Mouse (Mus musculus) monocyte, adult 5-6 weeks (primary cell): ENCODE results near the gene Nod1. TPM values are rescaled to one million over a fixed set of nuclear protein-coding genes. Genes with fewer than 3 reads are reported as not detected.

Experiments used
- ATAC-seq: fragments of 153-309, 156-312 bp; replicated peaks from 2 replicates; pipeline ENCODE4 v1.8.0; 2017; ENCODE audit warnings: mild to moderate bottlenecking; ENCODE audit not compliant: low TSS enrichment, insufficient number of reproducible peaks, severe bottlenecking, poor library complexity, low FRiP score
- total RNA-seq: library from RNA; stranded (forward); fragments of 200-1000, 200-491, 200-594 nt; gene quantifications from 3 replicates; pipeline ENCODE4 v1.2.3, GENCODE M21; 2017

The Nod1 gene
- total RNA-seq: 63.0 to 110 TPM (median 64.7 TPM) in 3 replicates

DNA sequence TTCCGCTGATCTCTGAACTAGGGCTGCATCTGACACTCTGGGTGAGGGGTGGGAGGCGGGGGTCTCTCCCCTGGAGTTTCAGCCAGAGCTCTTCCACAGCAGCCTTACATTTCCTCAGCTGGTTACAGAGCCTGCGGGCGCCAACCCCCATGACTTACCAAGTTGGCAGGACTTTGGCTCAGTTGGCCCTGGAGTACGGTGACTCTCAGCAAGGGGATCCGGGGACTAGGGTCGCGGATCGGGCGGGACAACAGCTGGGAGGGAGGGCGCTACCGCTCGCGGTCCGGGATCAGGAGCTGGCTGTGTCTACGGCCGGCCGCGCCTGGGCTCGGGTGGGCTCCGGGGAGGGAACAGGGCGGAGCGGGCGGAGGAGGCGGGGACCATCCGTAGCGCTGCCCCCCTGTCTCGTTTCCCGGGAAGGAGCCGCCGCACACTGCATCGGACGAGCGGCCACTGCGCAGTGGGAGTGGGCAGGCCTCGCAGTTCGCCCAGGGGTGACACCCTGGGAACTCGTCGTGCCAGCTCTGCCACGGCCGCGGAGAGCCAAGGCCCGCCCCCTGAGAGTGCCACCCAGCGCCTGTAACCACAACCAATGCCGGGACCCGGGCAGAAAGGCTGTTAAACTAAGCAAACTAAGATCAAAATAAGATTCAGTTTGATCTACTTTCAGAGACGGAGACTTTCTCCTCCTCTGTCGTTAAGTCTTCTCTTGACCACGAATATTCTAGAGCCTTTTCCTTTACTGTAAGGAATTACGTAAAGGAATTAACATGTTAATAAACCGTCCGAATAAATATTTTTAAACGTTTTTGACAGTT, at the start of gene Nod1:
TSS of gene Nod1 (minus strand) at position 502 of the 818 bp plus-strand sequence.
- peak; percentile 80 for ATAC-seq

DNA sequence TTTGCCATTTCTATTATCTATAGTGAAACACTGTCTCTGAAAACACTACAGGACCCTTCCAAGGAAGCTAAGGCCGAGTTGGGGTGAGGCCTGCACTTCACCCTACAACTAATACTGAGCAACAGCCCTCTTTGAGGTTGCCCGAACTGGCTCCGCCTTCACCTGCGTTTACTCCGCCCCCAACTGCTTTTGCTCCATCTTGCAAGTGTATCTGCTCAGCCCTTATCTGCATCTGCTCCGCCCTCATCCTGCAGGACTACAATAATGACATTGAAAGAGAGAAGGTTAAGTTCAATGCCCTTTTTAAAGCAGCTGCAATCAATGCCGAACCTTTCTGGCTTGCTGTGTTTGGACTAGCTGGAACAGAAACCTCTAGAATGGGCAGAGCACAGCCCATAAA, 49.4 kb upstream of the Nod1 start:
- ATAC-seq: no peak

DNA sequence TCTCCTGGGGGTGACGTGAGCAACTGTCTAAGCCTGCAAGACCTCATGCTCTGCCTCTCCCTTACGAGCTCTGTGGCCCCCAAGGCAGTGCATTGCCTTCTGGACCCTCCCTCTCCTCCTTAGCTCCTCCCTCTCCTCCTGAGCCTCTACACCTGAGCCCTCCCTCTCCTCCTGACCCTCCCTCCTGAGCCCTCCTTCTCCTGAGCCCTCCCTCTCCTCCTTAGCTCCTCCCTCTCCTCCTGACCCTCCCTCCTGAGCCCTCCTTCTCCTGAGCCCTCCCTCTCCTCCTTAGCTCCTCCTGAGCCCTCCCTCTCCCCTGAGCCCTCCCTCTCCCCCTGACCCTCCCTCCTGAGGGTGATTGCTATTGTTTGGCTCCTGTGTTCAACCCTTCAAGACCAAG, 46.0 kb upstream of the Nod1 start:
- no peak for ATAC-seq

DNA sequence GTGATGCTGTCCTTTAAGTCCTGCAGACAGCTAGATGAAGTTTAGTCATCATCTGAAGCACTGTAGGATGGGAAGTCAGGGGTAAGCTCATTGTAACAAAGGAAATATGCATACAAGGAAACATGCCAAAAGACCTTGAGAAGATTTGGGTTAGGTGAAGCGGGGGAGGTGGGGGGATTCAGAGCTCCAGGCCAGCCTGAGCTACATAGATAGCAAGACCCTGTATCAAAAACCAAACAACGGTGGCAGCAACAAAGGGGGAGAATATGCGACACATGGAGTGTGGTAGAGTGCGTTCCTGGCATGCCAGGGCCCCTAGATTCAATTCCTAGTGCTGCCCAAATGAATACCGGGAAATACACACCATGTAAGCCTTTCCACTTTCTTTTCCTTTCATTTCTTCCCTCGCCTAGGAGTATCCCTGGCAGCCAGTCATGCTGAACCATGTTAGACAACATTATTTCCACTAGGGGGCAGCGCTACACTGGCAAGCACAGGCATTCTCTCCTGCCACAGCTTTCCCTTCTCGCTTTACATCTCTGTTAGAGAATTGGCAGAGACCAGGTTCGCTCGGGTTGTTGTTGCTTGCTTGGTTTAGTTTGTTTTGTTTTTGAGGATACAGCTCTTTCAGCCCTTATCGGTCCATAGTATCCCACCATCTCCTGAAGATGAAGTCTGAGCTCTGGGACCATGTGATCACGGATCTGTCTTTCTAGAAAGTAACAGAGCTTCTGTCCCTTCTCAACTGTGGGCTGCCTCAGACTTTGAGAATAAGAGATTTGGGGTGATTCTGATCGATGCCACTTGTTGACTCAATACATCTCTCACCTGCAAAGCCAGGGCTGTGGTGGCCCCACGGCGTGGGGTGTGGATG, 44.5 kb upstream of the Nod1 start:
- ATAC-seq: peak; percentile 60; the same call in 1 of the 2 replicates

DNA sequence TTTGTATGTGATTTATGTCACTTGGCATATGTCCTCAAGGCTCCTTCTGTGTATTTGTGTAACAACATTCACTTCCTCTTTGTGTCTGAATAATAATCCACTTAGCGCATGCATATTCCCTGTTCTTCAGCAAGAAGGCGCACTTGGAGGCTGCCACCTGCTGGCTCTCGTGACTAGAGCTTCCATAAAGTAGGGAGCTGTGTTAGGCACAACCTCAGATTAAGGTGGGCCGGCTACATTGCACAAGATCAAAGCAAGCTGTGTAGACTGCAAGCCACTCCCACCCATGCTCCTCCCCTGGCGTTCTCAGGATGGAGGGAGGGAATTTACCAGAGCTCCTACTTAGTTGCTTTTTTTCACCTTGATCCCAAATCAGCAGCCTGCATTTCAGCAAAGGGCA, 43.8 kb upstream of the Nod1 start:
- peak; percentile 65 for ATAC-seq

DNA sequence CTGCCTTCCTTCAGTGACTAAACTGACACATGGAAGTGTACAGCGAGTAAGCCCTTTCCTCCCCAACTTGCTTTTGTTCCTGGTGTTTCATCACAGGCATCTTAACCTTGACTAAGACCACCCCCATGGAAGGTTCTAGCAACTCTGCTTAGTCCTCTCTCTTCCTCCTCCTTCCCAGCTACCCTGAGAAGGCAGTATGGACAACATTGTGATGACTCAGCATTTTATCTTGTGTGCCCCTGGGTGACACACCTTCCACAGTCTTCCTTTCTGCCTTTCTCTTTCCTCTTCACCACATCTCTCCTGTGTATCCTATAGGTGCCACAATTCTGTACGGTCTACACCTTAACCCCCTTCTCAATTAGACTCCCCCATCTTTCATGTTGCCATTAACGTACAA, 41.8 kb upstream of the Nod1 start:
- ATAC-seq: no peak

DNA sequence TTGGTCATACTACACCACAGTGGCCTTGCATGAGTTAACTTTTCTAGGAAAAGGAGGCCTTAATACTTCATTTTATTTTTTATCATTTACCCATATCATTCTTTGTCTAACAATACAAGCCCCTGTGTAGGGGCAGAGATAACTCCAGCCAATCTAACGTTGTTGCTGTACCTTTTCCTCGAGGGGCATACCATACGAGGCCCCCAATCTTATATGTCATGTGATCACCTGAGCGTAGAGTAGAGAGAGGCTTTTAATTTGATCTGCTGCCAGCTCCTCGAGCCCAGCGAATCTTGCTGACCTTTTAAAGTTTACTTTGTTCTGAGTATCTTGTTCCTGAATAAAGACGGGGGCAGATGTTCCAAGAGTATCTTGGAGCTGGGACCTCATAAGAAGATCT, 40.1 kb upstream of the Nod1 start:
- ATAC-seq: no peak

DNA sequence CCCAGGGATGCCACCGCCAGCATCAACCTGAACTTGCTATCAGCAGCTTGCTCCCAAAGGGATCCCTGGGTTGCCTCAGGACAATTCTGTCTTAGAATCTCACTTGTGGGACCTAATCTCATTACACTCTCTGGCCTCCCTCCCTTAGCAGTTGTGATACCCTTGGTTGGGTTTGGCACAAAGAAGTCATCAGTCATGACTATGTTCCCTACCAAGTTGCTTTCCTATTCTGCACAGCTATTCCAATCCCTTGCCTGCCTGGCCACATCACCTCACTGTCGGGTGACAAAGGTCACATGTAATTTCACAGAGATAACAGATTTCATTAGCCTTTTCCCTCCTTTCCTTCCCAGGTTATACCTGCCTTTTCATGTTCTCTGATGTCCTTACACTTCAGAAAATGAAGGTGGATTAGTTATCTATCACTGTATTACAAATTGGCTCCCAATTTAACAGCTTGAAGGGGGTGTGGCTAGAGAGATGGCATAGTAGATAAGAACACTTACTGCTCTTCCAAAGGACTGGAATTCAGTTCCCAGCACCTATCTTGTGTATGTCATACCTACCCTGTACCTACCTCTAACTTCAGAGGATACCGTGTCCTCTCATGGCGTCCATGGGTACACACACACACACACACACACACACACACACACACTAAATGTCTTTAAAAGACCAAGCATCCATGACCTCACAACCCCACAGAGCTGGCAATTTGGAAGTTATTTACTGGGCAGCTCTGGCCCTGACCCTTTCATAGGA, 38.1 kb upstream of the Nod1 start:
- no peak for ATAC-seq

DNA sequence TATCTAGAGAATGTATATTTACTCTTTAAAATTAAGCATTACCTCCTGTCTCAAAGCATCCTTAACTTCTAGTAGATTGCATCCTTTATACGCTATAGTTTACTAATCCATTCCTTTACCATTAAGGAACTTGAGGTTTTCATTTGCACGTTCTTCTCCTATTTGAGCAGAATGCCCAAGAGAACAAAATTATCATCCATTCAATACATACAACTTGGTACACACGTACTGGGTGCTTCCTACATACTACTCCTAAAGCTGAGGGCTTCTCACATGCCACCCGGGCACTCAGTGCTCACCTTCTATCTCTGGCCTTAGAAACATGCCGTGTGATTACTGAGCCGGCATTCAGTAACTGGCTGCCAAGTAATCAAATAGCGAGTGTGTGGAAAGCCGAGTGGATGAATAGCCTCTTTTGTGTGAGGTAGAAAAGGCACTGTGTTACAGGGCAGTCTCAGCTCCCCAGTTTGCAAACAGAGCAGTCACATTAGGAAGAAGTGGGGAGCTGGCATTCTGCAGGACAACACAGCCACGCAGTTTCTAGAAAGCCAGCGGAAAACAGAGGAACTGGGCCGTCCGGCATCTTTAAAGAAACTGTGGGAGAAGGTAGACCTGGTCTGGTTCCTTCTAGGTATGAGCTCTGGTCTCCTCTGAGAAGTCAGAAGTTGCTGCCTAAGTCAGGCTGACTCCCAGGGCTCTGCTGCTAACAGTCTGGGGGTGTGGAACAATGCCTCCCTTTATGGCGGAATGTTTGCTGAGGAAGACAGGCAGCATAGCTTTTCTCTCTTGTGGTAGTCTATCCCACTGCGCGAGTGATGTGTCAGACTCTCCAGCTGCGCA, 37.2 kb upstream of the Nod1 start:
- ATAC-seq: no peak

DNA sequence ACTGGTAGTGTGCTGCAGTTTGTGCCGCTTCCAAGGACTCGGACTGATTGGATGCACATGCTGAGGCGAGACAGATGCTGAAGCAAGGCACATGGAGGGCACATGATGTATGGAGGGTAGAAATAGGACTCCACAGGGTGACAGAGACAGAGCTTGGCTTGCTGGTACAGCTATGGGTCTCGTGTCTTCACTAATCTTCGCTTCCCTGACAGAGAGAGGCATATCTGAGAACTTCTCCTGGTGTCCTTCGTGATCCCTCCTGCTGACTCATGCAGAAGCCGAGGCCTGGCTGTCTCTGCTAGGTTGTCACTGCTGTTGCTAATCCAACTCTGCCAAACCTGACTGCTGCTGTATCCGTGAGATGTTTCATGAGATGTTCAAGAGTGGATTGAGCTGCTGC, 36.0 kb upstream of the Nod1 start:
- no peak for ATAC-seq

DNA sequence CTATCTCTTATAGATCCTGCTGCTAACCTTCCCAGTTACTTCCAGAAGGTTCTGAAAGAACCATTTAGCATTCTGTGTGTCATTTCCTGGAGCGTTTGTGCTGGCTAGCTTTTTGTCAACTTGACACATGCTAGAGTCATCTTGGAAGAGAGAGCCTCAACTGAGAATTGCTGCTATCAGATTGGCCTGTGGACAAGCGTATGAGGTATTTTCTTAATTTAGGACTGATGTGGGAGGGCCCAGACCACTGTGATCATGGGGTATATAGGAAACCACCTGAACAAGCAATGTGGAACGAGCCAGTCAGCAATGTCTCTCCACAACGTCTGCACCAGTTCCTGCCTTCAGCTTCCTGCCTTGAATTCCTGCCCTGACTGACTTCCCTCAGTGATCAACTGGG, 31.1 kb upstream of the Nod1 start:
- ATAC-seq: no peak

DNA sequence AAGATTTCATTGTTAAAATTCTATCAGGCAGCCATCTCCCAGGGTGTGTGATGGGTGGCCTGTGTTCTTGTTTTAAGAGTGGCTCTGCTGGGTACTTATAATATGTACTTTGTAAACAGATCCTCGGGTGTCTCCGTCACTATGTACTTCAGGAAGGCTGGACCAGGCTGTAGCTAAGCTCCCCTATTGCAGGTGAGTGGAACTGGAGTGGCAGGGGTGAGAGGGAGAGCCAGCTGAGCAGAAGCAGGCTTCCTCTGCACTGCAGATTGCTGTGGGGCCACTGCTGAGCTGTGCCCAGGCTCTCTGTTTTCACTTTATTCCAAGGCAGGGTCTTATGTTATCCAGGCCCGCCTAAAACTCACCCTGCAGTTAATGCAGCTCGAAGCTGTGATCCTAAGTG, 30.0 kb upstream of the Nod1 start:
- no peak for ATAC-seq

DNA sequence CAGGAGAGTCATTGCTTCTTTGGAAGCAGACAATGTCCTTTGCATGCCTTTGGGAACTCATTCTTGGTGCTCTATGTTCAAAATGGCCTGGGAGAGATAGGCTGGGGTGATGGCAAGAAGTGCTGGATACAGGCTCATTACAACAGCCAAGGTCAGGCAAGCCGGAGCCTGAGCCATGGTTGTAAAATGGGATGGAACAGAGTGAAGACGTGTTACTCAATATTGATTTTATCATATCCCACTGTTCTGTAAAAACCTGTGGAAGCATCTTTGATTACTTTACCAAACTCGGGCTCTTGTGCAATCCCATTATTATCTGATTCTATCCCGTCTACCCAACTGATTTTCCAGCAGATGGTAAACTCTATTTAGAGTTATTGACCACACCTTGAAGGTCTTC, 28.9 kb upstream of the Nod1 start:
- no peak for ATAC-seq

DNA sequence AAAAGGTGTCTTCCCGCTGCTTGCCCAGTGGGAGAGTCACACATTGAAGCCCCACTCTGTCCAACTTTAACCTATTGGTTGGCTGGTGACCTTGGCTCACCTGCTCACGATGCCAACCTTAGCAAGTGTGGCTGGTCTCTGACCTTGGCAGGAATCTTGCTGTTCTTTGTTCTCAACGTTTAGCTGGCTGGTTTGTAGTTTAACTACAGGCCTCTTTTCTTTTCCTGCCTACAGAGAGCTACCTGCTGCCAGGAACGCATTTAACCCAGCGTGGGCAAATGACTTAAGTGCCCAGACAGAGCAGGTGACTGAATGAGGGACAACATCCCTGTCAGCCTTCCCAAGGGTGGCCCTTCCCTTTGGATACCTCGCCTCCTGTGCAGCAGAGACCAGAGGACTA, 25.3 kb upstream of the Nod1 start:
- ATAC-seq: no peak

DNA sequence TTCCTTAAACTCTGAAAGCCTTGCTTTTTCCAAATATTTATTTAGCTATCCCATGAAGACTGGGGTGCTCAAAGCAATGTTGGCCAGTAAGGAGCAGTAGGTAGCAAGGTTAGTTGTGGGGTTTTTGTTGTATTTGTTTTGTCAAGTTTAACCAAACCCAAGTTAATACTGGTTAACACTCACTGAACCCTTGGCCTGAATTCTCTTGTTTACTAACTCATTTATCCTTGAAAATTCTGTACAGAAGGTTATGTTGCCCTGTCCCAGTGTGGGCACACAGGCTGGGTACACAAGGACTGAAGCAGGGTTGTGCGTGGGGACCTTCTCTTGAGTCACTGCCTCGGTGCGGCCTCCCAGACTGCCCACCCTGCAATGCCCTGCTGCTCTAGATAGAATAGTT, 23.9 kb upstream of the Nod1 start:
- no peak for ATAC-seq

DNA sequence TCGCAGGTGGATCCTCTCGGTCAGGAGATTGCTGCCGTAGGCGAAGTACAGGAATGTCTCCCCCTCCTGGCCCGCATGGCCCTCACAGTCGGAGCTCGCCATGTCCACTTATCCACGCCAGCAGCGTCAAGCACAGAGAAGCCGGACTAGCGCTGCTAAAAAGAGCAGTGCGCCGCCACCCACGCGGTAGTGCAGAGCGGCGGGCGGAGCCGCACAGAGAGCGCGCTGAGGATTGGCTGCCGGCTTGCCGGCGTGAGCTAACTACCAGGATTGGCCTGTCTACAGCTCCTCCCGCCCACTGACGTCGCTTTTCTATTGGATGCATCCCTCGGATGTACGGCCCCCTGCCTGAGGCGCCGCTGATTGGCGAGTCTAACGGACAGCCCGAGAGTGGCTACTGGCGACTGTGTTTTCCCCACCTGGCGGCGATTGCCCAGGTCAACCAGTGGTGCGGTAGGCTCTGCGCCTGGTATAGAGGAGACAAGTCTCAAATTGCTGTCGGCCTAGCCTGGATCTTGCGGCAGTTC, 20.4 kb upstream of the Nod1 start, which contains the start of gene Ggct:
TSS of gene Ggct (minus strand) at position 217 of the 527 bp plus-strand sequence.
- peak; percentile 98 for ATAC-seq

DNA sequence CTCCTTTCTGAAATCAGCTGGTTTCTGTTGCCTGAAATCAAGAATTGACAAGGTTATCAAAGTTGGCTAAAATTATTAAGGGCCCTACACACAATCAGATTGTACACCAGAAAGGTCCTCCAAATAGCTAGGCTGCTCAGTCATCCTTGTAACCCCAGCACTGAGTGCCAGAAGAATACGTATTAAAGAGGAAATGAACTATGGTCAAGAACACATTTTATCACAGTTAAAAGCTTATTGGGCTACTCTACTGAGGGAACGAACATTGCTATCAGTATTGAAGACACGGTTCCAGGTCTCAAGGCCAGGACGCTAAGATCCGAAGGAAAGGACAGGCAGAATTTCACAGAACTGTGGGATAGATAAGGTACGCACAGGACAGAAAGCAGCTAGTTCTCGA, 19.7 kb upstream of the Nod1 start:
- no peak for ATAC-seq

DNA sequence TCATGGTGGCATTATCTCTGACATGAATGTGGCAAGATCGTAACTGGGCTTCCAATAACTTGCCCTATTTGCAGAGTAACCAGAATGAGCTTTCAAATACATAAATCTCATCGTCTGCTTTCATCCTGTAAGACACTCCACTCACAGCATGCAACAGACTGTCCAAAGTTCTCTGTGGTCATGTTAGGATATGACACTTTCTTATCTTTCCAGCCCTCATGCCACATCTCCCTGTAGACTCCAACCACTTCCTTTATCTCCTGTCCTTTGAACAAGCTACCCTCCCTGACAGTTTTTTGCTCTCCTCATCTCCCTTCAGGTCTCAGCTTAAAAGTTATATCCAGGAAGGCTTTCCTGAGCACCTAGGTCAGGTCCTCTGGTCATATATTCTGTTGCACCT, 18.8 kb upstream of the Nod1 start:
- ATAC-seq: no peak
